Mouse (Mus musculus) limb, embryonic 14.5 days (tissue): Measurements from ENCODE around the gene Tmem151b. TPM values are rescaled to one million over a fixed set of nuclear protein-coding genes. Genes with fewer than 3 reads are reported as not detected.
A peak's percentile ranks its signal among the peaks of the same experiment; 100 is the strongest.

Experiments used
- ATAC-seq: fragments of 200-750 bp; cut with Nextera tagmentation; 2 replicates; pipeline ENCODE4 v1.8.0; 2017; ENCODE audit warnings: low read depth, moderate number of reproducible peaks, moderate TSS enrichment; ENCODE audit not compliant: low FRiP score
- DNase-seq: peaks from one replicate; pipeline ENCODE4 v3.0.0-alpha.2; 2015; ENCODE audit warnings: low spot score
- H3K27ac ChIP-seq: fragments of 300-500 bp; sonication (generic); replicated peaks from 2 replicates; pipeline ENCODE4 v1.5.1; 2014; ENCODE audit warnings: low read depth, mild to moderate bottlenecking, low read length, moderate library complexity, mixed read lengths
- H3K27me3 ChIP-seq: fragments of 300-500 bp; sonication (generic); 2 replicates; pipeline ENCODE4 v1.6.1; 2014; ENCODE audit warnings: low read length, mixed read lengths; ENCODE audit not compliant: control insufficient read depth, insufficient read depth
- H3K36me3 ChIP-seq: fragments of 300-500 bp; sonication (generic); 2 replicates; pipeline ENCODE4 v1.6.1; 2014; ENCODE audit warnings: mild to moderate bottlenecking, low read length, moderate library complexity, mixed read lengths; ENCODE audit not compliant: control insufficient read depth, insufficient read depth
- H3K4me1 ChIP-seq: fragments of 300-500 bp; sonication (generic); 2 replicates; pipeline ENCODE4 v1.6.1; 2014; ENCODE audit warnings: antibody characterized with exemption, low read length, mixed read lengths; ENCODE audit not compliant: control insufficient read depth, insufficient read depth
- H3K4me2 ChIP-seq: fragments of 300-500 bp; sonication (generic); replicated peaks from 2 replicates; pipeline ENCODE4 v1.6.1; 2014; ENCODE audit warnings: low read depth, mild to moderate bottlenecking, low read length, moderate library complexity; ENCODE audit not compliant: severe bottlenecking
- H3K4me3 ChIP-seq: fragments of 300-500 bp; sonication (generic); replicated peaks from 2 replicates; pipeline ENCODE4 v1.5.1; 2014; ENCODE audit warnings: low read length
- H3K9ac ChIP-seq: fragments of 300-500 bp; sonication (generic); 2 replicates; pipeline ENCODE4 v1.6.1; 2014; ENCODE audit warnings: mild to moderate bottlenecking, low read depth, low read length, moderate library complexity; ENCODE audit not compliant: severe bottlenecking
- H3K9me3 ChIP-seq: fragments of 300-500 bp; sonication (generic); 2 replicates; pipeline ENCODE4 v1.6.1; 2016; ENCODE audit warnings: low read length; ENCODE audit not compliant: control insufficient read depth
- POLR2A ChIP-seq: fragments of 200-500 bp; IDR thresholded peaks from 2 replicates; pipeline ENCODE4 v1.8.0; 2012; ENCODE audit warnings: inconsistent platforms, mild to moderate bottlenecking, moderate library complexity, borderline replicate concordance; ENCODE audit not compliant: insufficient read depth, insufficient read length; ENCODE audit errors: extremely low read depth
- WGBS: fragments of 180-500 bp; shearing (Covaris S2); extraction: QIAGEN DNeasy Blood & Tissue Kit; methylation state at CpG from one replicate; pipeline ENCODE4 v1.1.7; 2014; 5-methylcytosine and 5-hydroxymethylcytosine counted together
- polyA plus RNA-seq, 2 experiments: library from polyadenylated mRNA; depleted of rRNA in 1 of 2; stranded (reverse) in 1 of 2; unstranded in 1 of 2; fragments of >200 nt; fragmentation: Nextera tagmentation in 1 of 2; extraction: Ambion mirVana in 1 of 2; gene quantifications; 2 replicates each; pipeline versions ENCODE4 v1.2.1 to v1.2.3; 2012 to 2014

The Tmem151b gene
- polyA plus RNA-seq, 2 experiments: 2.9 to 6.1 TPM

DNA sequence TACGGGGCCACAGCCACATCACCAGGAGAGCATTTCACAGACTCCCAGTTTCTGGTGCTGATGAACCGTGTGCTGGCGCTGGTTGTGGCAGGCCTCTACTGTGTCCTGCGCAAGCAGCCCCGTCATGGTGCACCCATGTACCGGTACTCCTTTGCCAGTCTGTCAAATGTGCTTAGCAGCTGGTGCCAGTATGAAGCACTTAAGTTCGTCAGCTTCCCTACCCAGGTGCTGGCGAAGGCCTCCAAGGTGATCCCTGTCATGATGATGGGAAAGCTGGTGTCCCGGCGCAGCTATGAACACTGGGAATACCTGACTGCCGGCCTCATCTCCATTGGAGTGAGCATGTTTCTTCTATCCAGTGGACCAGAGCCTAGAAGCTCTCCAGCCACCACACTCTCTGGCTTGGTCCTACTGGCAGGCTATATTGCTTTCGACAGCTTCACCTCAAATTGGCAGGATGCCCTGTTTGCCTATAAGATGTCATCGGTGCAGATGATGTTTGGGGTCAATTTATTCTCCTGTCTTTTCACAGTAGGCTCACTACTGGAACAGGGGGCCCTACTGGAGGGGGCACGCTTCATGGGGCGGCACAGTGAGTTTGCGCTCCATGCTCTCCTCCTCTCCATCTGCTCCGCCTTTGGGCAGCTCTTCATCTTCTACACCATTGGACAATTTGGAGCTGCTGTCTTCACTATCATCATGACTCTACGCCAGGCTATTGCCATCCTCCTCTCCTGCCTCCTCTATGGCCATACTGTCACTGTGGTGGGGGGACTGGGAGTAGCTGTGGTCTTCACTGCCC lies 17.1 kb upstream of the Tmem151b start:
- Histone ChIP-seq H3K27me3 (no peaks in the 10 kb centered on the region), H3K27ac (no peak overlapping the region), H3K36me3 (peaks cover 57% of the 10 kb centered on the region), H3K4me2 (no peak overlapping the region), H3K4me3 (no peak overlapping the region), H3K4me1 (peaks cover 15% of the 10 kb centered on the region; the same call in 1 of the 2 replicates), H3K9me3 (no peaks in the 10 kb centered on the region), H3K9ac (no peak overlapping the region)
- ATAC-seq (no peak), DNase-seq (no peak)
- no peak for TF ChIP-seq POLR2A
- WGBS: 65% methylated on average over 18 of the region's 18 CpGs

DNA sequence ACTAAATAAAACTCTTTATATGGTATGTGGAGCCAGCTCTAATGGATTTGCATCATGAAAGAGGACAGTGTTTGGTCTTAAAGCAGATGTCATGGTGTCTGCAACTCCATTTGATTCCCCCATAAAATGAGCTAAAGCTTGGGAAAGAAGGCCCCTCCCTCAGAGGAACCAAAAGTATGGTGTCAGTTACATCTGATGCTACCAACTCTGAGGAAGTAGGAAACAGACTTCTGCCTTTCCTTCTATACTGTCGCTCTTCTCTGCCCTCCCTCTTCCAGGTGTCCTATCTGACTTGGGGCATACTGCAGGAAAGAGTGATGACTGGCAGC lies 16.5 kb upstream of the Tmem151b start:
- Histone ChIP-seq H3K4me3 (no peak overlapping the region), H3K4me2 (no peak overlapping the region), H3K27me3 (no peaks in the 10 kb centered on the region), H3K27ac (no peak overlapping the region), H3K9ac (no peak overlapping the region), H3K36me3 (peaks cover 51% of the 10 kb centered on the region), H3K4me1 (peaks cover 14% of the 10 kb centered on the region; the same call in 1 of the 2 replicates), H3K9me3 (no peaks in the 10 kb centered on the region)
- no peak for TF ChIP-seq POLR2A
- no peak for DNase-seq
- 94% methylated on average over 1 of the region's 1 CpGs for WGBS
- no peak for ATAC-seq

DNA sequence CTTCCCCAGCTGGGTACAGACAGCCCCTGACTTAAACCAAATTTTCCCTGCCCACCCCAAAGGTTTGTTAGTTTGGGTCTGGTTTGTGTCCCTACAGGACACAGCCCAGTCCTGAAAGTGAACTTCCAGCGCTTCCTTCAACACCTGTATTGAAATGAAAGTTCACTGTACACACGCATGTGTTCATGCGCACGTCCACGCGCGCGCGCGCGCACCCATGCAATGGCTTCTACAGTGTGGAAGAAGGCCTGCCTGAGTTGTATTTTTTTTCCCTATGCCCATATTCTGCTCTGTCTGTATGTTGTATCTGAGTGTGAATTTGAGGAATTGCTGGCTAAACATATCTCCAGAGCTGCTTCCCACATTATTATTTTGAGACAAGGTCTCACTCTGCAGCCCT lies 15.6 kb upstream of the Tmem151b start:
- H3K9ac ChIP-seq: peak overlapping the region; percentile 86; the same call in 1 of the 2 replicates
- no peak overlapping the region for H3K27ac ChIP-seq
- no peaks in the 10 kb centered on the region for H3K9me3 ChIP-seq
- no peaks in the 10 kb centered on the region for H3K27me3 ChIP-seq
- peaks cover 42% of the 10 kb centered on the region for H3K36me3 ChIP-seq
- WGBS: 91% methylated on average over 11 of the region's 11 CpGs
- no peak for ATAC-seq
- no peak for TF ChIP-seq POLR2A
- peaks cover 14% of the 10 kb centered on the region; the same call in 1 of the 2 replicates for H3K4me1 ChIP-seq
- peak overlapping the region; percentile 86 for H3K4me3 ChIP-seq
- no peak for DNase-seq
- H3K4me2 ChIP-seq: peak overlapping the region; percentile 89

DNA sequence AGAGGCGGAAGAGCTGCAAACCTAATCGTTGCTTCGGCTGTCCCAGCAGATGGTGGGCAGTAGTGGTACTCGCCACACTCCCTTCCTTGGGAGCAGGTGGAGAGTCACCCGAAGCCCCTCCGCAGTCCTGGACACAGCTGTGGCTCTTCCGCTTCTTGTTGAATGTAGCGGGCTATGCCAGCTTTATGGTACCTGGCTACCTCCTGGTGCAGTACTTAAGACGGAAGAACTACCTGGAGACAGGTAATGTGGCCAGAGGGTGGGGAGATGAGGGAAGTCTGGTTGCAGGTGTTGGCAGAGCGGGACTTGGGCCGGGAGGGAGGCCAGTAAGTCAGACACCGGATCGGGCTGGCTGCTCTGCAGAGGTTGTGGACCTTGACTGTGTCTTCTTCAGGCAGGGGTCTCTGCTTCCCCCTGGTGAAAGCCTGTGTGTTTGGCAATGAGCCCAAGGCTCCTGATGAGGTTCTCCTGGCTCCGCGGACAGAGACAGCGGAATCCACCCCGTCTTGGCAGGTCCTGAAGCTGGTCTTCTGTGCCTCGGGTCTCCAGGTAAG lies 15.1 kb upstream of the Tmem151b start:
- no peak for ATAC-seq
- H3K4me1 ChIP-seq: peaks cover 14% of the 10 kb centered on the region; the same call in 1 of the 2 replicates
- H3K27ac ChIP-seq: peak overlapping the region; percentile 78
- H3K36me3 ChIP-seq: peaks cover 37% of the 10 kb centered on the region
- no peak for TF ChIP-seq POLR2A
- no peak for DNase-seq
- no peaks in the 10 kb centered on the region for H3K27me3 ChIP-seq
- no peaks in the 10 kb centered on the region for H3K9me3 ChIP-seq
- peak overlapping the region; percentile 86 for H3K4me3 ChIP-seq
- H3K9ac ChIP-seq: peak overlapping the region; percentile 86
- H3K4me2 ChIP-seq: peak overlapping the region; percentile 89
- 11% methylated on average over 18 of the region's 18 CpGs for WGBS

DNA sequence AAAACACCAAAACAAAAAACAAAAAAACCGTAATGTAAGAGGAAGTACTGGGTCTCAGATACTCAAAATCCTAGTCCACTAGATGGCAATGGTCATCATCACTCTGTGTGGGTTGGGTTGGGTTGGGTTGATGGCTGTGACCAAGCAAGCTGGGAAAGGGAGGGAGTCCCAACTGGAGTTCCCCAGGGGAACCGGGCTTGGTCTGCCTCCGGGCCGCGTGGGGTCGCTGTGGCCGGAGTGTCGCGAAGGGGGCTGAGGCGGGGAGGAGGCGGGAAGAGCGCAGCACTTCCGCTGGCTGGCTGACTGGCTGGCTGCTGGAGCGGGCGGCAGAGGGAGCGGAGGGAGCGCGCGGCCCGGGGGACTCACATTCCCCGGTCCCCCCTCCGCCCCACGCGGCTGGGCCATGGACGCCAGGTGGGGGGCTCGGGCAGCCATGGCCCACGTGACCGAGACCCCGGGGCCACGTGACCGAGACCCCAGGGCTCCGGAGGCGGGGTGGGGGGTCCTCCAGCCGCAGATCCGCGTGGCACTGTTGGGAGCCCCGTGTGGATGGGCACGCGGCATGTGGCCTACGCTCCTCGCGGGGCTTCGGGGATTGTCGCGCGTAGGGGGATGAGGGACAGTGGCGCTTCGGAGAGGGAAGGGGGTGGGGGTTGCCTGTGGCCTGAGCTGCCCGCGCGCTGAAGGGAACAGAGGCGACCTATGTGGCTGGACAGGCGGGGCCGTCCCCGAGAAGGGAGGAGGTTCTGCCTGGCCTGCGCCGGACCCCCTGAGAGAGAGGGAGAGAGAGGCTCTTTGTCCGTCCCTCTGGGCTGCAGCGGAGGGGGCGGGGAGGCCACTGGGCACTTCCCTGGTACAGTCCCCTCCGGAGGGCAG lies 14.4 kb upstream of the Tmem151b start, which contains the start of gene Slc35b2:
TSS of gene Slc35b2 (plus strand) at position 220 of the 876 bp plus-strand sequence.
- peak; percentile 92 for DNase-seq
- Histone ChIP-seq H3K27me3 (no peaks in the 10 kb centered on the region), H3K27ac (peak within 1 kb of the TSS; percentile 78), H3K9me3 (no peaks in the 10 kb centered on the region), H3K4me3 (peak within 1 kb of the TSS; percentile 86), H3K4me1 (peaks cover 14% of the 10 kb centered on the region; the same call in 1 of the 2 replicates), H3K4me2 (peak within 1 kb of the TSS; percentile 89), H3K36me3 (peaks cover 30% of the 10 kb centered on the region), H3K9ac (peak within 1 kb of the TSS; percentile 86)
- peak; percentile 82 for ATAC-seq
- 2% methylated on average over 37 of the region's 61 CpGs for WGBS
- TF ChIP-seq POLR2A: 0 out of 2 replicates have a peak, but pooled peaks have one; percentile 24
